Mouse (Mus musculus) lung, adult 2 months (tissue): ENCODE measurements around the gene Olfr718-ps1. TPM values are rescaled to one million over a fixed set of nuclear protein-coding genes. Genes with fewer than 3 reads are reported as not detected.
A peak's percentile ranks its signal among the peaks of the same experiment; 100 is the strongest.

Experiments used
- DNase-seq: peaks from one replicate; pipeline ENCODE4 v3.0.0; 2022
- H3K4me1 ChIP-seq: fragments of 200-500 bp; 2 replicates; pipeline ENCODE4 v1.6.1; 2011; ENCODE audit warnings: low read length; ENCODE audit not compliant: control insufficient read depth, insufficient read depth
- H3K4me3 ChIP-seq: fragments of 200-500 bp; replicated peaks from 2 replicates; pipeline ENCODE3; 2011; ENCODE audit warnings: low read depth, mild to moderate bottlenecking, control low read depth, low read length; ENCODE audit errors: extremely low read depth
- CTCF ChIP-seq: fragments of 200-500 bp; IDR thresholded peaks from 2 replicates; pipeline ENCODE4 v1.5.1; 2011; ENCODE audit warnings: mild to moderate bottlenecking, low read length, control low read depth; ENCODE audit not compliant: insufficient read depth
- POLR2A ChIP-seq: fragments of 200-500 bp; IDR thresholded peaks from 2 replicates; pipeline ENCODE4 v1.6.1; 2011; ENCODE audit warnings: low read depth, mild to moderate bottlenecking, control low read depth, low read length, borderline replicate concordance; ENCODE audit errors: extremely low read depth
- WGBS: fragments of 180-500 bp; shearing (Covaris S2); methylation state at CpG from one replicate; pipeline ENCODE4 v1.1.7; 2018; 5-methylcytosine and 5-hydroxymethylcytosine counted together
- polyA plus RNA-seq: library from polyadenylated mRNA; depleted of rRNA; stranded (reverse); fragments of >200 nt; gene quantifications from 2 replicates; pipeline ENCODE4 v1.2.3, GENCODE M21; 2012; rRNA removed

The Olfr718-ps1 gene
- polyA plus RNA-seq, 1 experiment, result not detected

GRCm38 (mm10) chr5:143106842-143107241, 40.5 kb downstream of the Olfr718-ps1 start:
- WGBS, result 75% methylated on average over 3 of the region's 3 CpGs

GRCm38 (mm10) chr5:143103231-143103630, 44.1 kb downstream of the Olfr718-ps1 start:
- WGBS, result 87% methylated on average over 2 of the region's 2 CpGs
- no peak overlapping the region for H3K4me3 ChIP-seq
- no peak for DNase-seq
- peaks cover 6% of the 10 kb centered on the region for H3K4me1 ChIP-seq
- no peak for TF ChIP-seq CTCF
- no peak for TF ChIP-seq POLR2A

More at GRCm38 (mm10) chr5:143106842-143107241, 40.5 kb downstream of the Olfr718-ps1 start:
- no peak for TF ChIP-seq POLR2A
- no peak for TF ChIP-seq CTCF
- H3K4me3 ChIP-seq, result no peak overlapping the region
- DNase-seq, result no peak
- H3K4me1 ChIP-seq, result peaks cover 7% of the 10 kb centered on the region; the same call in 1 of the 2 replicates

GRCm38 (mm10) chr5:143101626-143102025, 45.8 kb downstream of the Olfr718-ps1 start:
- 76% methylated on average over 1 of the region's 1 CpGs for WGBS
- no peak for TF ChIP-seq POLR2A
- no peak for TF ChIP-seq CTCF
- DNase-seq, result no peak

GRCm38 (mm10) chr5:143095256-143095655, 52.1 kb downstream of the Olfr718-ps1 start:
- TF ChIP-seq CTCF (no peak), POLR2A (no peak)
- Histone ChIP-seq H3K4me3 (no peak overlapping the region), H3K4me1 (no peaks in the 10 kb centered on the region)
- no peak for DNase-seq
- WGBS, result 88% methylated on average over 7 of the region's 7 CpGs

More at GRCm38 (mm10) chr5:143101626-143102025, 45.8 kb downstream of the Olfr718-ps1 start:
- Histone ChIP-seq H3K4me1 (peaks cover 6% of the 10 kb centered on the region), H3K4me3 (no peak overlapping the region)

DNA sequence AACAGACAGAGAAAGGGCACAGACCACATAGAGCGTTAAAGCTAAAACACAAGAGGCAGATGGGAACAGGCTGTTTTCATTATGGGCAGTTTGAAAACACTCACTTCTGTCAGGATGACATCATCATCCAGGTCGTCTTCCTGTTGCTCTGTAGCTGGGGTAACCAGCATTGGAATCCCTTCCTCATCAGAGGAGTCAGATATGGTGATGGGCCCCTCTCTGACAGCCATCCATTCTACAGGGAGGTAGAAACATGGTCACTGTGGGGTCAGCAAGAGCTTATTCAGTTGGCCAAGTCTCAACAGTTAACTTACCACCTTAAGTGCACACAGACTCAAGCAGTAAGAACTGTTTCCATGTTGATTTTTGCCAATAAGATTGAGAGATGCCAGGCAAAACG, 54.5 kb downstream of the Olfr718-ps1 start:
- H3K4me3 ChIP-seq, result no peak overlapping the region
- H3K4me1 ChIP-seq, result no peaks in the 10 kb centered on the region
- TF ChIP-seq POLR2A (no peak), CTCF (no peak)
- WGBS, result 46% methylated on average over 3 of the region's 3 CpGs
- DNase-seq, result no peak

DNA sequence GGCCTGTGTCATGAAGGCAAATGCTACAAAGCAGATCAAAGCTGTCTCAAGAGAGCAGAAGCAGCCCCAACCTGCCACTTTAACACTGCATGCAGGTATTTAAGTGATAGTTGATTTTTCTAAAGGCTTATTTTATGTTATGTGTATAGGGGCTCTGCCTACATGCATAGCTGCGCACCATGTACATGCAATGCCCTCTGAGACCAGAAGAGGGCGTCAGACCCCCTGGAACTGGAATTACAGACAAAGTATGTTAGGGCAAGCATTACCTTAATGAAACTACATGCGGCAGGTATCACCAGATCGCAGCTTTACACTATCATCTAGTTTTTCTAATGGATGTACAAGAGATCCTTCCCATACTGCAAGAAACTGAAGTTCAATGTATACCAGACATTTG, 62.5 kb downstream of the Olfr718-ps1 start:
- peak; percentile 32 for DNase-seq
- Histone ChIP-seq H3K4me1 (no peaks in the 10 kb centered on the region), H3K4me3 (no peak overlapping the region)
- TF ChIP-seq CTCF, result peak; percentile 63
- no peak for TF ChIP-seq POLR2A
- 72% methylated on average over 4 of the region's 4 CpGs for WGBS

Other genes starting within 250 kb of the Olfr718-ps1 start
- 5,708 and 6,451 TPM in 2 replicates for gene Actb, start 240.8 kb downstream of the Olfr718-ps1 start, polyA plus RNA-seq
- 21.0 and 26.3 TPM in 2 replicates for gene Fscn1, start 187.2 kb downstream of the Olfr718-ps1 start, polyA plus RNA-seq
- 27.7 and 29.8 TPM in 2 replicates for gene Rnf216, start 34.6 kb downstream of the Olfr718-ps1 start, polyA plus RNA-seq
- 3.2 and 4.8 TPM in 2 replicates for gene Rbak, start 33.2 kb upstream of the Olfr718-ps1 start, polyA plus RNA-seq
- not detected in 2 replicates for gene Spdye4b, start 33.4 kb upstream of the Olfr718-ps1 start, polyA plus RNA-seq
- gene Spdye4a, start 79.3 kb upstream of the Olfr718-ps1 start, polyA plus RNA-seq, result not detected in 2 replicates
- 12.0 and 12.2 TPM in 2 replicates for gene Zfp12, start 87.6 kb upstream of the Olfr718-ps1 start, polyA plus RNA-seq
- gene Zfp316, start 122.4 kb upstream of the Olfr718-ps1 start, polyA plus RNA-seq, result 10.1 and 10.4 TPM in 2 replicates
- 1.4 and 1.5 TPM in 2 replicates for gene Zfp853, start 146.0 kb upstream of the Olfr718-ps1 start, polyA plus RNA-seq
- 21.8 and 25.1 TPM in 2 replicates for gene E130309D02Rik, start 167.8 kb upstream of the Olfr718-ps1 start, polyA plus RNA-seq
- gene Zdhhc4, start 181.7 kb upstream of the Olfr718-ps1 start, polyA plus RNA-seq, result 76.0 and 98.1 TPM in 2 replicates
- gene Grid2ip, start 209.8 kb upstream of the Olfr718-ps1 start, polyA plus RNA-seq, result 0.02 and 0.09 TPM in 2 replicates